Mouse (Mus musculus): ENCODE measurements around the gene Gstt1. TPM values are rescaled to one million over a fixed set of nuclear protein-coding genes. Genes with fewer than 3 reads are reported as not detected.
A peak's percentile ranks its signal among the peaks of the same experiment; 100 is the strongest.

The Gstt1 gene
- polyA plus RNA-seq, 2 experiments, result 68.8 to 71.5 TPM

DNA sequence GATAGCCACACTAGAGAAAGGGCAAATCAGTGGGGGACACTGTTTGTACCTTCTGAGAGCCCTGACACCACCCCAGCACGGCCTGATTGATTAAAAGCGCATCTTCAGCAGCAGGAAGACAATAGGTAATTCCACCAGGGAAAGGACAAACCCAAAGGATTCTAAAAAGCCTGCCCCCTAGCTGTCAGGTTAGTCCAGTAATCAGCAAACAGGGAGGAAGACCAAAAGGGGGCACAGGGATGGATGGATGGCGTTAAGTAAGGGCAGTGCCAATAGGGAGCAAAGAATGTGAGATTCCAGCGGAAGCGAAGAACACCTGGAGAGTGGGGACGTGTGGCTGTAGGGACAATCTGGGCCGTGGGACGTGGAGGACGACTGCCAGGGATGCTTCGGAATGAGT lies 20.3 kb upstream of the Gstt1 start:
- TF ChIP-seq EP300 (IDR thresholded peaks at IDR 0.05; ENCODE audit: low read depth), result no peak
- peak; percentile 46; the same call in 1 of the 2 replicates for TF ChIP-seq CTCF (IDR thresholded peaks at IDR 0.05; ENCODE audit: low read depth)
- no peak overlapping the region for H3K4me2 ChIP-seq (ENCODE audit: low read depth)
- 50% methylated on average over 10 of the region's 10 CpGs for WGBS (ENCODE audit: insufficient replicate concordance)
- no peak overlapping the region for H3K27ac ChIP-seq
- no peak overlapping the region for H3K4me3 ChIP-seq (ENCODE audit: insufficient read depth in 1 of 2, low read depth in 2 of 2, low read length in 2 of 2)
- no peak for DNase-seq (ENCODE audit: low read depth in 3 of 3, low spot score in 3 of 3)
- H3K4me1 ChIP-seq (replicated peaks; ENCODE audit: control insufficient read depth in 2 of 2, insufficient read depth in 2 of 2, low read length in 1 of 2), result no peaks in the 10 kb centered on the region
- no peak for ATAC-seq (ENCODE audit: insufficient read depth)
- no peaks in the 10 kb centered on the region for H3K27me3 ChIP-seq (ENCODE audit: control insufficient read depth, insufficient read depth, low read length)
- no peaks in the 10 kb centered on the region for H3K36me3 ChIP-seq (replicated peaks; ENCODE audit: control insufficient read depth, insufficient read depth, low read depth)
- H3K9ac ChIP-seq (replicated peaks), result no peak overlapping the region
- no peaks in the 10 kb centered on the region for H3K9me3 ChIP-seq (ENCODE audit: control insufficient read depth, low read length)

DNA sequence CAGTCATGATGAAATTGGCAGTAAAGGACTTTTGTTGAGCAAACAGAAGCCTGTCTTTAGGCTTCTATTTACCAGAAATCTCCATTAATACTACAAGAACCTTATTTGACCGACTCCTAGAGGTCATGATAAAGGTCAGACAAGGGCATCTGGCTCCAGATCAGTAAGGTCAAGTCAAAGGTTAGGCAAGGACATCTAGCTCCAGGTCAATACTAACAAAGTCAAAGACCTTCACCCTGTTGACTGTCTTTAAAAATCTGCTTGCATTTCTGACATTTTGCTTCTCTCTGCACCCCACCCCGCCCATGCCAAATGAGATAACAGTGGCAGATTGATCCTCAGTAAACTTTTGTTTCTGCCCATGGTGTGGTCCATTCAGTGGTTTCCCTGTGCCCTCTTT lies 5.8 kb upstream of the Gstt1 start:
- H3K27ac ChIP-seq, result no peak overlapping the region

DNA sequence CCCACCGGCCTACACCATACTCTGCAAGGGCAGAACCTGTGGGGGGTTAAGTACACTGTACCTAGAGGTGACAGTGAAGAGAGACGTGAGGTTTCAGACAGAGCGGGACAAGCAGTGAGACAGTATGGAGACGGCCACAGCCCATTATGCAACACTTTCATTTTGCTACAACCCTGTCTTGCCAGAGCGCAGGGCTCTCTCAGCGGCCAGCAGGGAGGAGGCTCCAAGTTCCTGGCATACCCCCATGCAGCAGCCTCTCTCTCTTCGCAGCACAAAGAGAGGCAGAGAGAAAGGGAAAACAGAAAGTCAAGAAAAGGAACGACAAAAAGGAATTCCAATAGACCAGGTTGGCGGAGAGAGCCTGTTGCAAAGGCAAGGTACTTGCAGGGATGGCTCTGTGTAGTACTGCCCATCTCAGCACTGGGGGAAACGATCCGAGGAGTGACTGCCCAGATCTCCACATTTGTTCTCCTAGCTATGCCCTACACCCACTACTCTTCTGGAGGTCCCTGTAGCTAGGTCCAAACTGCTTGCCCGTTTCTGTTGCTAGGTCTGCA lies 687 bp downstream of the Gstt1 start:
- Histone ChIP-seq H3K27ac (no peak overlapping the region), H3K9ac (replicated peaks) (peak overlapping the region; percentile 52), H3K27me3 (ENCODE audit: control insufficient read depth, insufficient read depth, low read length) (no peaks in the 10 kb centered on the region), H3K4me1 (replicated peaks; ENCODE audit: control insufficient read depth in 2 of 2, insufficient read depth in 2 of 2, low read length in 1 of 2) (peaks cover 4 to 20% of the 10 kb centered on the region in 2 experiments), H3K4me3 (ENCODE audit: insufficient read depth in 1 of 2, low read depth in 2 of 2, low read length in 2 of 2) (peak overlapping the region; percentile 53 to 69), H3K36me3 (replicated peaks; ENCODE audit: control insufficient read depth, insufficient read depth, low read depth) (no peaks in the 10 kb centered on the region), H3K4me2 (ENCODE audit: low read depth) (peak overlapping the region; percentile 82), H3K9me3 (ENCODE audit: control insufficient read depth, low read length) (no peaks in the 10 kb centered on the region)
- TF ChIP-seq EP300 (IDR thresholded peaks at IDR 0.05; ENCODE audit: low read depth), result no peak
- no peak for TF ChIP-seq CTCF (IDR thresholded peaks at IDR 0.05; ENCODE audit: low read depth)
- DNase-seq (ENCODE audit: low read depth in 3 of 3, low spot score in 3 of 3) (no peak), ATAC-seq (ENCODE audit: insufficient read depth) (peak; percentile 35; the same call in 1 of the 2 replicates)
- WGBS (ENCODE audit: insufficient replicate concordance), result under 1% methylated on average over 12 of the region's 12 CpGs

More for the DNA sequence above, 5.8 kb upstream of the Gstt1 start:
- Histone ChIP-seq H3K4me1 (replicated peaks; ENCODE audit: control insufficient read depth in 2 of 2, insufficient read depth in 2 of 2, low read length in 1 of 2) (peaks cover 0 to 3% of the 10 kb centered on the region in 2 experiments; a peak in 1 of 4 replicates), H3K4me2 (ENCODE audit: low read depth) (no peak overlapping the region), H3K9ac (replicated peaks) (no peak overlapping the region), H3K36me3 (replicated peaks; ENCODE audit: control insufficient read depth, insufficient read depth, low read depth) (no peaks in the 10 kb centered on the region), H3K4me3 (ENCODE audit: insufficient read depth in 1 of 2, low read depth in 2 of 2, low read length in 2 of 2) (no peak overlapping the region), H3K27me3 (ENCODE audit: control insufficient read depth, insufficient read depth, low read length) (no peaks in the 10 kb centered on the region), H3K9me3 (ENCODE audit: control insufficient read depth, low read length) (no peaks in the 10 kb centered on the region)
- DNase-seq (ENCODE audit: low read depth in 3 of 3, low spot score in 3 of 3), result no peak
- WGBS (ENCODE audit: insufficient replicate concordance), result 30% methylated on average over 2 of the region's 2 CpGs
- no peak for ATAC-seq (ENCODE audit: insufficient read depth)
- TF ChIP-seq CTCF (IDR thresholded peaks at IDR 0.05; ENCODE audit: low read depth) (no peak), EP300 (IDR thresholded peaks at IDR 0.05; ENCODE audit: low read depth) (no peak)

DNA sequence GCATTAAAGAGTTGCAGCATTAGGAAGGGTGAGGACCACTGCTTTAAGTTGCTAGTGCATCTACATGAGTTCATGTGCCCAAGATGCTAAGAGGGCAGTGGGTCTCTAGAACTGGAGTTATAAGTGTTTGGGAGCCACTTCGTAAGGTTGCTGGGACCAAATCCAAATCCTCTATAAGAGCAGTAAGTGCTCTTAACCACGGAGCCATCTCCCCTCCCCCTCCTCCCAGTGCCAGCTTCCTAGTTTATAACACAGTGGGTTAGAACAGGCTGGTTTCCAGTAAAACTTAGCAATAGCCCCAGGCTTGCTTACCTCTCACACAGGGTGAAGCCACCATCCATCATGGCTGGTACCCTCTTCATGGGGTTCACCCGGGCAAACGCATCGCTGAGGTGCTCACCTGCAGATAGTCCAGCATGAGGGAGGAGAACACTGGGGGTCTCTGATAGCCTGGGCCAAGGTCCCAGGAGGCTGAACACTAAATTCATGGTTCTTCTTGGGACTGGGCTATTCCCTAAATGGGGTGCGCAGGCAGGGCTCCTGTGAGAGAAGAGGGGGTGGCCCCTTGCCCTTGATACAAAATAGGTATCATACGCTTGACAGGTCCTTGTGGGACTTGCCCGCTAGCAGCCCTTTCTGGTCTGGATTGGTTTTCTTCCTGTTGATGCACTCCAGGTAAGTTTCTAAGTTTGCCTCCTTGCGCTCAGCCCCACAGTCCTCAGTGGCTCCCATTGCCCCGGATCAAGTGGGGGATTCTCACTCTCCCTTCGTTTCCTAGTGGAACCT lies 1.5 kb downstream of the Gstt1 start:
- ATAC-seq (ENCODE audit: insufficient read depth) (no peak), DNase-seq (ENCODE audit: low read depth in 3 of 3, low spot score in 3 of 3) (no peak)
- Histone ChIP-seq H3K4me2 (ENCODE audit: low read depth) (peak overlapping the region; percentile 82), H3K4me1 (replicated peaks; ENCODE audit: control insufficient read depth in 2 of 2, insufficient read depth in 2 of 2, low read length in 1 of 2) (peaks cover 4 to 20% of the 10 kb centered on the region in 2 experiments), H3K27me3 (ENCODE audit: control insufficient read depth, insufficient read depth, low read length) (no peaks in the 10 kb centered on the region), H3K4me3 (ENCODE audit: insufficient read depth in 1 of 2, low read depth in 2 of 2, low read length in 2 of 2) (peak overlapping the region; percentile 53 to 69), H3K9ac (replicated peaks) (no peak overlapping the region), H3K36me3 (replicated peaks; ENCODE audit: control insufficient read depth, insufficient read depth, low read depth) (no peaks in the 10 kb centered on the region), H3K9me3 (ENCODE audit: control insufficient read depth, low read length) (no peaks in the 10 kb centered on the region), H3K27ac (no peak overlapping the region)
- TF ChIP-seq EP300 (IDR thresholded peaks at IDR 0.05; ENCODE audit: low read depth) (no peak), CTCF (IDR thresholded peaks at IDR 0.05; ENCODE audit: low read depth) (no peak)
- 39% methylated on average over 11 of the region's 11 CpGs for WGBS (ENCODE audit: insufficient replicate concordance)

DNA sequence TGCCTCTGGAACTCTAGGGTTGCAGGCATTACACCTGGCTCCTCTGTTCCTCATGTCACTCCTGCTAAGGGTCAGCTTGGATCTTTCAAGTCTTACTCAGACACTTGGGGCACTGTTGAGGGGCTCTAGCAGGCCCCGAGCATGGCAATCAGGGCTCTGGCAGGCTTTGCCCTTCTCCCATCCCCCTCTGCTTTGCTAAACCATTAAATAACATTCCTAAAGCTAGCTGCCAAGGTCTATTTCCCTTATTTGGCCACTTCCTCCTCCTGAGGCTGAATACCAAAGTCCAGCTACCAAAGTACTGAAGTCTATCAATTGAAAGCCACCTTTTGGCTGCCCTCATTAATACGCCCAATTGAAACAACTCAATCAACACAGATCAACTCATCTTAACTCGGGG lies 3.5 kb downstream of the Gstt1 start:
- DNase-seq (ENCODE audit: low read depth in 3 of 3, low spot score in 3 of 3) (no peak), ATAC-seq (ENCODE audit: insufficient read depth) (no peak)
- TF ChIP-seq EP300 (IDR thresholded peaks at IDR 0.05; ENCODE audit: low read depth) (no peak), CTCF (IDR thresholded peaks at IDR 0.05; ENCODE audit: low read depth) (no peak)
- H3K4me3 ChIP-seq (ENCODE audit: insufficient read depth in 1 of 2, low read depth in 2 of 2, low read length in 2 of 2), result no peak overlapping the region
- no peak overlapping the region for H3K9ac ChIP-seq (replicated peaks)
- H3K36me3 ChIP-seq (replicated peaks; ENCODE audit: control insufficient read depth, insufficient read depth, low read depth), result no peaks in the 10 kb centered on the region
- peak overlapping the region; percentile 11 for H3K4me2 ChIP-seq (ENCODE audit: low read depth)
- no peaks in the 10 kb centered on the region for H3K9me3 ChIP-seq (ENCODE audit: control insufficient read depth, low read length)
- no peak overlapping the region for H3K27ac ChIP-seq
- H3K4me1 ChIP-seq (replicated peaks; ENCODE audit: control insufficient read depth in 2 of 2, insufficient read depth in 2 of 2, low read length in 1 of 2), result peaks cover 4 to 23% of the 10 kb centered on the region in 2 experiments
- H3K27me3 ChIP-seq (ENCODE audit: control insufficient read depth, insufficient read depth, low read length), result no peaks in the 10 kb centered on the region
- WGBS (ENCODE audit: insufficient replicate concordance), result 36% methylated on average over 3 of the region's 3 CpGs

All from liver, embryonic 14.5 days (tissue).